Comparison of ENCODE assay signal across 10 mouse cellular contexts in the genomic region with DNA sequence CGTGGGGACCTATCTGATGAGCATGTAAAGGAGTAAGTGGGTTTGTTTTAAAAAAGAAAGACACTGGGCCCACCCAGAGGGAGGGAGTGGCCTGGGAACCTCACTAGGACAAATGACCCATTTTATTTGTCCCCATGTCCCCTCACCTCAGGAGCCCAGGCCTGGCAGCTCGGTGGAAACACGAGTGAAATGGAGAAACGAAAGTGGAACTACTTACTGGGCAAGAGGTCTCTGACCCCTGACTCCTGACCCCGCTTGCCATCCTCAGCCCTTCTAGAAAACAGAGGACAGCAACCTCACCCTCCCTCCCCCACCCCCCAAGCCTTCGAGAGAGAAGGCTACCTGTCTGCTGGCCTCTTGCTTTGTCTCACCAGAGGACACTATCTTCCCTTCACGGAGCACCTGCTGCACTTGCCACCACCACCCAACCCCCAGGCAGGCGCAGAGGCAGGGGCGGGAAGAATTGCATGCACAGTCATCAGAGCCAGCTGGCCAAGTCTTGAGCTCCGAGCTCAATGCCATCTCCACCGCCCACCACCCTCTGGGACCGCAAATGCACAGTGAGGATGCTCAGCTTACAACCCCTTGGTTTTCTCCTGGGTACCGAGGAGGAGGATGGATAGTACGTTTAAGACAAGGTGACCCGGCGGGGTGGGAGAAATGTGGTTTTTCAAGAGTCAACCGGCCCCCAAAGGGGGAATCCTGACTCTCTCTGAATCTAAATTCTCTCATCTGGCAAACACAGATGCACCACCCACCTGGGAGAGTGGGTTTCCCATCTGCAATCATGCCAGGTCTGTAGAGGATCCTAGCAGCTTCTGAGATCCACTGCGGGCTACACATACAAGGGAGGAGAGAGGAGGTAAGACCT. TPM values are rescaled to one million over a fixed set of nuclear protein-coding genes. Genes with fewer than 3 reads are reported as not detected.
DNase-seq lines count a peak whose midpoint lies in the region; TF ChIP-seq lines count a peak whose summit lies in the region.
"Had no signal": no experiment of that assay in that cellular context is flagged by ENCODE, and none has a peak within 500 bp of the region (broad histone marks: within the 10 kb centered on the region; RNA-seq: fewer than 3 reads in every experiment).

No protein-coding gene starts in this region.

- peak; percentile 87 for DNase-seq in heart, adult 11 months
- DNase-seq in heart, postnatal 10 days: no peak
- peak; percentile 47 for DNase-seq in T-cell, adult 2 months (ENCODE audit: low spot score)
- DNase-seq in layer of hippocampus, adult 2 months (ENCODE audit: low spot score in 2 of 2): peak; percentile 73 to 89
- no peak for DNase-seq in ovary, adult 18-20 months (ENCODE audit: low spot score)
- no peak for DNase-seq in spleen, adult 12 weeks (ENCODE audit: low spot score)
- no peak for DNase-seq in kidney, adult 11 months
- DNase-seq: heart, postnatal 4 days had no signal

- peak overlapping the region; percentile 61 for H3K27ac ChIP-seq in layer of hippocampus, adult 2 months
- peak overlapping the region; percentile 81 for H3K27ac ChIP-seq in olfactory bulb, adult 2 months (ENCODE audit: insufficient read depth, low read depth, low read length)
- H3K27ac ChIP-seq: midbrain, embryonic 12.5 days had no signal

- peaks cover 79% of the 10 kb centered on the region for H3K4me1 ChIP-seq in olfactory bulb, adult 2 months (ENCODE audit: control insufficient read depth, insufficient read depth, low read length)

- TF ChIP-seq POLR2A in olfactory bulb, adult 2 months (IDR thresholded peaks at IDR 0.05; ENCODE audit: insufficient read depth, low read depth, low read length): no peak

- intact Hi-C loops in heart, postnatal 10 days (cut with DNase I): no loop called here

- peak overlapping the region; percentile 10; the same call in 1 of the 2 replicates for H3K4me3 ChIP-seq in layer of hippocampus, adult 2 months
- H3K4me3 ChIP-seq in olfactory bulb, adult 2 months (ENCODE audit: insufficient read depth, low read depth, low read length): no peak overlapping the region
- H3K4me3 ChIP-seq: midbrain, embryonic 12.5 days had no signal

- 30% methylated on average over 18 of the region's 18 CpGs for WGBS in olfactory bulb, adult 2 months

- no peak for TF ChIP-seq CTCF in layer of hippocampus, adult 2 months (conservative IDR thresholded peaks at IDR 0.05)
- no peak for TF ChIP-seq CTCF in olfactory bulb, adult 2 months (IDR thresholded peaks at IDR 0.05; ENCODE audit: insufficient read depth, low read depth, low read length)

RNA-seq across cellular contexts. Expression of gene Itpk1, which starts 9.1 kb away (rescaled TPM):
- 10 to 100 TPM in 1 of 2 experiments, 1 to 10 TPM in 1; 9.6 to 11.2 TPM for total RNA-seq in heart, postnatal 10 days (2021)
- 10 to 100 TPM; 66.6 to 76.8 TPM for total RNA-seq in layer of hippocampus, adult 2 months (2021)
- polyA plus RNA-seq in olfactory bulb, adult 2 months (2012; ENCODE audit: insufficient read depth, insufficient read length, low replicate concordance, missing spikeins): not detected in 2 replicates

RNA-seq across cellular contexts. Expression of gene Moap1, which starts 47.9 kb away (rescaled TPM):
- total RNA-seq in heart, postnatal 10 days (2021): 10 to 100 TPM in 1 of 2 experiments, 1 to 10 TPM in 1; 9.1 to 10.5 TPM
- 10 to 100 TPM; 24.3 to 24.9 TPM for total RNA-seq in layer of hippocampus, adult 2 months (2021)
- polyA plus RNA-seq in olfactory bulb, adult 2 months (2012; ENCODE audit: insufficient read depth, insufficient read length, low replicate concordance, missing spikeins): not detected in 2 replicates

RNA-seq across cellular contexts. Expression of gene Tmem251, which starts 48.0 kb away (rescaled TPM):
- total RNA-seq in heart, postnatal 10 days (2021): 1 to 10 TPM; 4.8 to 5.5 TPM
- 1 to 10 TPM; 5.1 TPM for total RNA-seq in layer of hippocampus, adult 2 months (2021)
- polyA plus RNA-seq in olfactory bulb, adult 2 months (2012; ENCODE audit: insufficient read depth, insufficient read length, low replicate concordance, missing spikeins): not detected in 2 replicates

Comparison
In these comparisons a context has a peak if more than half of its experiments do, and no peak if none do; other contexts are left out.
1. DNase-seq: peak in heart, adult 11 months (single experiment), T-cell, adult 2 months (single experiment) and layer of hippocampus, adult 2 months (2 of 2); none in heart, postnatal 10 days (0 of 2), ovary, adult 18-20 months (single experiment), spleen, adult 12 weeks (single experiment) and kidney, adult 11 months (single experiment).
2. RNA of gene Itpk1, which starts 9.1 kb away (total RNA-seq): 66.6 to 76.8 TPM in layer of hippocampus, adult 2 months; 9.6 to 11.2 TPM in heart, postnatal 10 days; every median in the first group is over 4 times any median in the second.